Mouse (Mus musculus): ENCODE data around the gene Sgip1.

Sgip1 gene

GRCm38 (mm10) chr4:102895866-102896265 lies 154.8 kb downstream of the Sgip1 start:
- no peak for DNase-seq (ENCODE audit: extremely low read depth, low read depth)

- no peak for DNase-seq (ENCODE audit: extremely low read depth, low read depth)
These were observed 157.9 kb downstream of the Sgip1 start for GRCm38 (mm10) chr4:102898987-102899386.

DNA sequence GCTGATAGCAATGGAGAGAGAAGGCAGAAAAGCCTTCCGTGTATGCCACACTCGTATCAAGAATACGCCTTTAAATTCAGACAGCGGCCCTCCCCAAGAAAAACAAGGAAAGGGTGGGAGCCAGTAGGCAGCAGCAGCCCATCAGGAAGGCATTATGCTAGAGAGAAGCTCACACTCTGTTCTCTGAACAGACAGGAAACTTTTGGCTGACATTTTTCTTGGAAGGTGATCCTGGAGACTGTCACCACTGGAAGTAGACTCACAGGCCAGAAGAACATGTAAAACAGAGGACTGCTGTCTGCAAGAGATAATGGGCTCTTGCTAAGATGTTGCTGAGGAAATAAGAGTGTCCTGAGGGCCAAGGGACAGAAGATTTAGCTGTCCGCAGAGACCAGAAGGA lies 158.6 kb downstream of the Sgip1 start:
- no peak for DNase-seq (ENCODE audit: extremely low read depth, low read depth)

- DNase-seq (ENCODE audit: extremely low read depth, low read depth) = no peak
These were observed 159.1 kb downstream of the Sgip1 start for GRCm38 (mm10) chr4:102900166-102900565.

GRCm38 (mm10) chr4:102907843-102908427 lies 166.8 kb downstream of the Sgip1 start:
- DNase-seq (ENCODE audit: extremely low read depth, low read depth) = no peak

- DNase-seq (ENCODE audit: extremely low read depth, low read depth) = no peak
These were observed 169.1 kb downstream of the Sgip1 start for GRCm38 (mm10) chr4:102910191-102910590.

GRCm38 (mm10) chr4:102913176-102913575 lies 172.1 kb downstream of the Sgip1 start:
- no peak for DNase-seq (ENCODE audit: extremely low read depth, low read depth)

DNA sequence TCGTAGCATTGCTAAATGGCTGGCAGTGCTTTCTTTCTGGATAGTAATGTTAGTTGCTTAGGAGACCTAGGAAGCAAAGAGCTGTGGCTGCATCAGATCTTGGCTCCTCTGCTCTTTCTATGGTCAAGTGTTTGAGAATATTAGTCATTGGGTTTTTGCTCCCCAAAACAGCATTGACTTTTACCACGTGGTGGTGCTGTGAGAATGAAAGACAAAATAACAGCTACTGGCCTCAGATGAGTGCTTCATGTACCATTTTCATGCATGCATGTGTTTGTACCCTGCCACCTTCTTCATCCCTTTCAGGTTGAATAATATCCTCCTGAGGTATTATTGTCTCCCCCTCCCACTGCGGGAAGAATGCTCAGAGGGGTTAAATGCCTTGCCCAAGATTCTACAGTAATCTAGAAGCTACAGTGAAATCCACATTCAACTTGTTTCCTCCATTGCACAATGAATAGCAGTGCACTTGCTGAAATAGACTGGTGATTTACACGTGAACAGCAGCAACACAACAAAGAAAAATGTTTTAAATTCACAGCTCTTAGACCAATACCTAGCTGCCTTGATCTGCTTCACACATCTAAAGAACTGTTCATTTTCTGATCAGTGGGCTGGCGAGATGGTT lies 172.7 kb downstream of the Sgip1 start:
- DNase-seq (ENCODE audit: extremely low read depth, low read depth) = no peak

DNA sequence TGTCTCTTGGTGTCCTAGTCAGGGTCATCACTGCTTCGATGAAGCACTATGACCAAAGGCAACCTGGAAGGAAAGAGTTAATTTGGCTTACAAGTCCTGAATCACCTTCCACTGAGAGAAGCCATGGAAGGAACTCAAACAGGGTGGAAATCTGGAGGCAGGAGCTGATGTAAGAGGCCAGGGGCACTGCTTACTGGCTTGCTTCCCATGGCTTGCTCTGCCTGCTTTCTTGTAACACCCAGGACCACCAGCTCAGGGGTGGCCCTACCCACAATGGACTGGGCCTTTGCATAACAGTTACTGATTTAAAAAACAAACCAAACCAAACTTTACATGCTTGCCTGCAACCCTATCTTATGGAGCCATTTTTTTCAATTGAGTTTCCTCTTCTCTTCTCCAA lies 177.1 kb downstream of the Sgip1 start:
- no peak for DNase-seq (ENCODE audit: extremely low read depth, low read depth)

DNA sequence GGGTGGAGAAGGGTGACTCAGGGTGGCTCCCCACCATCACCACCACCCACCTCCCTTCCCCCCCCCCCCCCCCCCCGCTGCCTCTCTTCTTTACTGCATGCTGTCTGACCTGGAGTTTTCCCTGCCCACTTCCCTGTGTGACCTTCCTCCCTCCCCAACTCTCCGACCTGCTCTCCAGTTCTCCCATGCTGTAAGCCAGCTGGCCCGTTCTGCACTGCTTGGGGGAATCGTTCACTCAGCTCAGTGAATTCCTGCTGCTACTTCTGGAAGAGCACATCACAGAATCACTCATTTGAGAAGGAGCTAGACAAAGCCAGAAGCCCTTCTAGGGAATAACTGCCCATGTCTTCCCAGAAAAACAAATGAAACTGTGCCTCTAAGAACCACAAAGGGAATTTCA lies 188.4 kb downstream of the Sgip1 start:
- DNase-seq (ENCODE audit: extremely low read depth, low read depth) = no peak

DNA sequence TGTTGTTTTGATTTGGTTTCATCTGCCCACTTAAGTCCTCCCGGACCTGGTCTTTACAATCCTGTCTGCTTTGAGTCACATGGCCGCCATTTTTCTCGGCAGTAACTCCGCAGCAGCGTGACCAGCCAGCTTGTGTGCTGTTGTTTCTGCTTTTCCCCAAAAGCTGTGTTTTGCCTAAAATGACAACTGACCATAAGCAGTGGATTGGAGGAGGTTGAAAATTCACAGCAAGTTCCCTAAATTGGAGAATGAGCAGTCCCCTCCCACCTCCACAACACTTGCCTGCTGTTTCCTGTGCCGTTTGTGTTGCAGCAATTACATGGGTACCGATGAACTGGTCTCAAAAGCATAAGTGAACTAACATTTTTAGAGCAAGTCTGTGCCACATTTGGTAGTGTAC lies 189.6 kb downstream of the Sgip1 start:
- DNase-seq (ENCODE audit: extremely low read depth, low read depth) = no peak

GRCm38 (mm10) chr4:102940266-102940665 lies 199.2 kb downstream of the Sgip1 start:
- no peak for DNase-seq (ENCODE audit: extremely low read depth, low read depth)

DNA sequence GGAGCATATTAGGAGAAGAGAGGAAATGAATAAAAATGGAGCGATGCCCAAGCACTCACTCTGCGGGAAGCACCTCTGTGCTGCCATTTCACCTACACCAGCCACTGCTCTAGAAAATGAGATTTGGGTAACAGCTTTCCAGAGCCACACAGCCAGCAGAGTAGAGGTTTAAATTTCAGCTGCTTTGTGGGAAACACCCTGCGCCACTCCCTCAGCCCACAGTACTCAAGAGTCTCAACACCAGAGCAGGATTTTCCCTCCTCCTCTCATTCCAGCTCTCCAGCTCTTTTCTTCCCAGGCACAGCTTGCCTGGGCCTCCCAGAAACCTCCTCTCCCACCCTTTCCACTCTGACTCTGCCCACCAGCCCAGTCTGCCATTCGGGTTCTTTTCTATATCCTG lies 199.6 kb downstream of the Sgip1 start:
- no peak for DNase-seq (ENCODE audit: extremely low read depth, low read depth)

GRCm38 (mm10) chr4:102944325-102944724 lies 203.2 kb downstream of the Sgip1 start:
- peak; percentile 62 for DNase-seq (ENCODE audit: extremely low read depth, low read depth)

- DNase-seq (ENCODE audit: extremely low read depth, low read depth) = no peak
These were observed 211.4 kb downstream of the Sgip1 start for GRCm38 (mm10) chr4:102952476-102952875.

- no peak for DNase-seq (ENCODE audit: extremely low read depth, low read depth)
These were observed 214.3 kb downstream of the Sgip1 start for GRCm38 (mm10) chr4:102955294-102955956.

DNA sequence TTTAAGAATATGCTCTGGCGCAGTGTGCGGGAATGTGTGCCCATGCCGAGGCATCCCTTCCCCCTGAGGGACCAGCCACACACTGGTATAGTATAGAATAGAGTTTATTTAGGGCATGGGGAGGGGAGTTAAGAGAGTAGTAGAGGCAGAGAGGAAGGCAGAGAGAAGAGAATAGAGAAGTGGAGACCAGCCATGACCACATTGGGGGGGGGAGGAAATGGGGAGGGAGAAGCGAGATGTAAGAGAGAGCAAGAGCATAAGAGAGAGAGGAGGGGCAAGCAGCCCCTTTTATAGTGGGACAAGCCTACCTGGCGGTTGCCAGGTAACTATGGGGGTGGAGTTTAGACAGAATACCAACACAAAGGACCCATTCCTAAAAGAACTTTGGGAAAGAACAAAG lies 218.3 kb downstream of the Sgip1 start:
- no peak for DNase-seq (ENCODE audit: extremely low read depth, low read depth)

DNA sequence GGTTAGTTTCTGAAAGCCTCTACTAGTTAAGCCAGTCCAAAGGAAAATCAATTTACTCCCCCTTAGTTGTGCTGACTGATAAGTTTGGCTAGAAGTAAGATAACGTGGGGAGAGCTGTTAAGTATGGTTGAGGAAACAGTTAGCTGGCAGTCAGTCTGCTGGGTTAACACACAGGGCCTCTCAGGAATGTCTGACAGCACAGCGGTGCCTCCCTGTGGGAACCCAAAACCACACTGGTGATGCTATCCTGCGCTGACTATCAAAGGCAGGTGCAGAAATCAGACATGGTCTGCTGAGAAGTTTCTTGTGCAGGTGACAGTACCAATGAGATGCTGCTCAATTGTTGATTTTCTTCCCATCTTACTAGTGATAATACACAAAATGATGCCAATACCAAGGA lies 223.1 kb downstream of the Sgip1 start:
- no peak for DNase-seq (ENCODE audit: extremely low read depth, low read depth)

DNA sequence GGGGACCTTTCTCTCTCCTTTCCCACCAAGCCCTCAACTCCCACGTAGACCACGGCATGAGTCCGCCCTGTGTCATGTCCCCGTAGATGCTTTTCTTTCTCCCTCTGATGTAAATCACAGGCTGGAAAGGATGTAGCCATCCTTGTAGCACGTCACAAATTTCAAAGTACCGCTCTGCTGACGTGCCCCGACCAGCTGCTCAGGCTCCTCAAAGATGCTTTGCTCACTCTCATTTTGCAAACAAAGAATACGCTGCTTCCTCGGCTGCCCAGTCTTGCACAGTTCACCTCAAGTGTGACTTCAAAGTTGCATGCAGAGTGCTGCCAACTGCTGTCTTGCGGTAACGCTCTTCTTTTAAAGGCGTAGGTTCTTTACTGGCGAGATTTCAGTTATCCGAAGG lies 226.7 kb downstream of the Sgip1 start:
- DNase-seq (ENCODE audit: extremely low read depth, low read depth) = no peak

GRCm38 (mm10) chr4:102969599-102969998 lies 228.5 kb downstream of the Sgip1 start:
- no peak for DNase-seq (ENCODE audit: extremely low read depth, low read depth)

DNA sequence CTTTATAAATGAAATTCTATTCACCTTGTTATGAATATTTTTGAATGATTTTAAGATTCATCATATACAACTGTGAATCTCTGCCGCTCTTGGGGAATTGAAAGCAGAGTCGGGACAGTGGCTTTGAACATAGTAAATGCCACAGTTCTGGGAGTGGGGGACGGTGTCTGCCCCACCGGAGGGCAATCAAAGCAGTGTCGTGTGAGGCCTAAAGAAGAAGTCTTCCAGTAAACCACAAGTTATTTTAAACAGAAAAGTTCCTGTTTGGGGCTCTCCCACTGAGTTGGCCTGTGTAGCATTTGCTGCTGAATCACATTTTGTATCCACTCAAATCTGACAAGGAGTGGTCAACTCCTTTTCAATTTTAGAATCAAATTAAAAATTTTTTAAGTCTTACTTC lies 230.1 kb downstream of the Sgip1 start:
- no peak for DNase-seq (ENCODE audit: extremely low read depth, low read depth)

DNA sequence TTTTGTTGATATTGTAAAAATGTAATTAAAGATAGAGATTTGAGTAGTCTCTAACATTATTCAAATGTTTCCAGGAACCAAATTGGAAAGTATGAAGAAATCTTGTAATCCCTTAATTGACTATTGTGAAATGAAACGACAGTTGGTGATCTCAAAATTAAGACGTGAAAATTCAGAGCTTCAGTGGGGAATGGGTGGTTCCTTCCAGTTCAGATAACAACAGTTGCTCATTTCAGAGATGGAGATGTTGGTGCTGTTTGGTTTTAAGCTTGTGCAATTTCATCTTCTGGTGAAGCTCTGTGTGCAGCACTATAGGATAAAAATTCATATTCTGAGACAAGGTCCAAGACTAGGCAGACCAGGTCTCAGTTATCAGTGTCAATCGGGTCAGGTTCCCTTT lies 231.0 kb downstream of the Sgip1 start:
- DNase-seq (ENCODE audit: extremely low read depth, low read depth) = no peak

DNA sequence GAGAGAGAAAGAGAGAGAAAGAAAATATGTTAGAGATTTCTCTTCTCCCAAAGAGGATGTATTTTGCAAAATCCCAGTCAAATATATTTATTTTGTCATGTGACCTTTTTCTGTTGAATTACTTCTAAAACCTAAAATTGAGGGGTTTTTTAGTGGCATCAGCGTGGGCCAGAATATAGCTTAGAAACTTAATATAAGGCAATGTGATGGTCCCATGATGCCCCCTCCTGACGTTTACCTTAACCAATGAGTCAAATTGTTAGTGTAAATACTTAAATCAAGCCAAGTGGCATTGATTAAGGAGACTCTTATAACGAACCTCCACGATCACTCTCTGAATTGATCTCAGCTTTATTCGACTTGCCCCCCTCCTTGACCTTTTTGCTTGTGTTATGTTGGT lies 233.1 kb downstream of the Sgip1 start:
- DNase-seq (ENCODE audit: extremely low read depth, low read depth) = no peak
